Mouse (Mus musculus): ENCODE measurements around the gene Slc18b1.
"Not testable (repeated sequence)": the region's sequence is repeated elsewhere in the genome, so short reads cannot be mapped to it uniquely, and the experiment has no call there.

The Slc18b1 gene

DNA sequence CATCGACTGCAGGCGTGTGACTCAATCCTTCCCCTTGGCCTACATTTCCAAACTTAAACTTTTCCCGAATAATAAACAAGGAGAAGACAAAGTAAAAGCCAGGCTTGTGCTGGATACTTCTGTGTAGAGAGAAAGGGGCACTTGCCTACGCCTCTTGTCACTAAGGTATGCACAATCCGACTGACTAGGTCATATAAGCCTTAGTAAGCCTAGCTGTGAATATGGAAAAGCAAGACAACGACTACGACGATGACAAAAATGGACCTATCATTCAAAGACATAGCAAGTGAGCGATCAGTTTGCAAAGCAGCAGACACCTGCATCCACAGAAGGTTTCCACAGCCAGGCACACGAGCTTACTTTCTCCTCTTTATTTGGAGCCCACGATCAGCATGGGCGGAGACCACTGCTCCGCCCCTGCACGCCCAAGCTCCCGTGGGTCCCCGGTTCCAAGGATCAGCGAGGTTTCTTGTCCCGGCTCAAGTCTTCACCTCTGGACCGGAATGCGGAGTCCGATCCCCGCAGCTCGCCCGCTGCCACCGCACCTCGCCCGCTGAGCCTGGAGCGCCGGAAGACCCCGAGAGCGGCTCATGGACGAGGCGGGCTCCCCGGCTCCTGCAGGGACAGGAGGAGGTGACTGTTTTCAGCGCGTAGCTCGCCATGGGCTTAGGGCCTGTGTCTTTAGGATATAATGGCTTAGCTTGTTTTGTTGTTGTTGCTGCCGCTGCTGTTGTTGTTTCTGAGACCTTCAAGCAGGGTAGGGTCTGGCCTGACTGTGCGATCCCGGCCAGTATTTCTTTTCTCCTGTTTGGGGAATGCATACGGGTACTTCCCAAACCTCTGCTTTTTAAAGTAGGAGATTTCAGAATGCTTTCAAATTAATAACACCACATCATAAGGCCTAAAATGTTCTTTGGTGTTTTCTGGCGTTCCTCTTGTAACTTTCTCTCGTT, at the start of gene Slc18b1:
Gene Slc18b1 (plus strand): TSS at position 436 of the 953 bp plus-strand sequence.
- peak; percentile 81 for DNase-seq (ENCODE audit: low spot score)

GRCm38 (mm10) chr10:23754166-23754565, 42.6 kb upstream of the Slc18b1 start:
- DNase-seq (ENCODE audit: low spot score) = peak; percentile 32

- no peak for DNase-seq (ENCODE audit: low spot score)
Observed at GRCm38 (mm10) chr10:23777288-23777945, 19.4 kb upstream of the Slc18b1 start.

- no peak for DNase-seq (ENCODE audit: low spot score)
Observed at GRCm38 (mm10) chr10:23780539-23781275, 16.1 kb upstream of the Slc18b1 start.

DNA sequence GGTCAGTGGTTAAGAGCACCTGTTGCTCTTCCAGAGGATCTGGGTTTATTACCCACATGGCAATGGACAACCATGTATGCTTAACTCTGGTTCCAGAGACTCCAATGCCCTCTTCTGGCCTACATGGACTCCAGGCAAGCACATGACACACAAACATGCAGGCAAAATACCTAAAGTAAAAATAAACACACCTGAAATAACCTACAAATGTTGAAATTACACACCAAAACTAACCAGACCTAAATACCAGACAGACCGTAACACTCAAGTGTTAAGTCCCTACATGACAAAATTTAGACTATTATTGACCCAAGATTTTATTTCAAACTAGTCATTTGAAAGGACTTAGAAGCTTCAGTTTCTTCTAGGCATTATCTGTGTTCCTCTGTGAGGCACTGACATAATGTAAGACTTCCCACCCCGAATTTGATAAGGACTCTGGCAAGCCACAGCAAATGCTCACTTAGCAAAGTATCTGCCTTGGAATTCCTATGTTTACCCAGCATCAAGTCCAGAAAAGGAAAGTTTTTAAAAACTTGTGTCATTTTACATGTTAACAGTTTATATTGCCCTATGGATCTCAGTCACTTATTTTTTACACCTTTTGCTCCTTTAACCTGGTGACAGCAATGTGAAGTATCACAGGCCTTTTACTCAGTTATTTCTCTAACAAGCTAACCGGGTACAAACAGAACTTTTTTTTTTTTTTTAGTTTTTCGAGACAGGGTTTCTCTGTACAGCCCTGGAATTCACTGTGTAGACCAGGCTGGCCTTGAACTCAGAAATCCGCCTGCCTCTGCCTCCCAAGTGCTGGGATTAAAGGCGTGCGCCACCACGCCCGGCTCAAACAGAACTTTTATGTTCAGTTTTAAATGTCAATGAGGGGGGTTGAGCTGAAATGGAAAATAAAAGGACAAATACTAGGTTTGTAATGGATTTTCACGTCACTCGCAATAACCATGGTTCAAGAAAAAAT, 14.7 kb upstream of the Slc18b1 start:
- DNase-seq (ENCODE audit: low spot score) = no peak

DNA sequence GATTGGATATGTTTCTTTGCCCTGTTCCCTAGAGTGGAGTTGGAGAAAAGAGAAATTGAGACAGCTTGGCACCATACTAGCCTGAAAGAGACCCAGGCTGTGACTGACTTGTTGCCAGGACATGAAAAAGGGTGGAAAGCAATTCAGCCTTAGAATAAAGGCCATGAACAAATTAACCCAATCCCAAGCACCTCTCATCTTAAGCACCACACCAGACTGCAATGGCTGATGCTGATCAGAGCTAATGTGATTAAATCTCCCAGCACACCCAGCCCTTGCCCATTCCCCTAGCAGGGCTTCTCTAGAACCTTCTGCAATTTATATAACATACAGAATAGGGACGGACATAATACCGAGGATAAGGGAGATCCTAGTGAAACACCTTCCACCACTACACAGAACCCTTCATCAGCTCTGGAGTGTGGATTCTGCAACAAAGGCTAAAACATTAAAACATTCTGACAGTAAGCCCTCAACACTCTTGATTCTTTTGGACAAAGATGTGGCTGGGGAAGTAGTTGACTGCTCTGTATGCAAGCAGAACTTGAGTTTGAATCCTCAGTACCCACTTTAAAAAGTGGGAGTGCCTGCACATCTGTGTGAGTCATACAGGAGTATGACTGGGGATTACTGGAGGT, 13.8 kb upstream of the Slc18b1 start:
- DNase-seq (ENCODE audit: low spot score) = peak; percentile 71

DNA sequence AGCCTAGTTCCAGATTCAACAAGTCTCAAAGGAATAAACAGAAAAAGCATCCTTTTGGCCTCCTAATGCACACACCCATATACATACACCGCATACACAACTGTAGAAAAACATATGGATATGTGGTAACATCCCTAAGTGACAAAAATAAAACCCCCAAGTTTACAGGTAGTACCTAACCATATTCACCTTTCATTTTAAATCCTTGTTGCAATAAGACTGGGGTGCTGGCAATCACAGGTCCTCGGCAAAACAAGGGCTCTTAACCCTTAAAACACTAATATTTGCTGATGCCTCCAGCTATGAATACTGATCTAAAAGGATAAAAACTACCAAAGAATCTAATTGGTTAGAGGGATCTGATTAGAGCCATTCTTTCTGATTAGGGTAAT, 13.3 kb upstream of the Slc18b1 start:
- no peak for DNase-seq (ENCODE audit: low spot score)

DNA sequence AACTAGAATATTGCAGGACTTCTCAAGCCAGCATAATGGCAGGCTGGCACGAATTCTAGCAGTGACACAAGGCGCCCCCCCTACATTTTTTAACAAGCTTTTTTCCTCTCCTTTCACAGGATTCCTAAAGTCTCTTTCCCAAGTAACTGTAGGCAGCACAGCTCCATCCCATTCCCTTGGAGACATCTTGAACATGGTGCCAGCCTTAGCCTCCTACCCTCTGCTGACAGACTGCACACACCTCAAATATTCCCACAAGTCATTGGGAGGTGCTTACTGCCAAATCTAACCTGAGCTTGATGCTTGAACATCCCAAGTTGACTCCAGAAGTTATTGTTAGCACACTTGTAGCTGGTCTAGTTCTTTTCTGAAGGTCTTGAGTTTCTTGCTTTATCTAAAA, 12.7 kb upstream of the Slc18b1 start:
- DNase-seq (ENCODE audit: low spot score) = no peak

DNA sequence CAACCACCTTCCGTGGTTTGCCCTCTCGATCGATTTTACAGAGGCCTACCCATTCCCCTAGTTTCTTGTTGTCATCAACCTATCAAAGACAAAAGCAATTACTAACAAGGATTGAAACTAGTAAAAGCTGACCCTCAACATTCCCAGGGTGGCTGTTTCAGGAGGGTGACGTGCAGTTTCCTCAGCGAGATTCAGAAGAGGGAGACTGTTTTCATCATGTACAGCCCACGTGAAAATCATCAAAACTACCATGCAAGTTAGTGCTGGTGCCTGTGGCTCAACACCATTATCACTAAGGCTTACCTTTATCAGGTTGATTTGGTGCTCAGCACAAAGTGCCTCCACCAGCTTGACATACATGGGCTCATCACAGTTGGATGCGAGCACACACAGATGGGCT, 11.2 kb upstream of the Slc18b1 start:
- not testable (repeated sequence) for DNase-seq (ENCODE audit: low spot score)

GRCm38 (mm10) chr10:23786040-23786439, 10.7 kb upstream of the Slc18b1 start:
- DNase-seq (ENCODE audit: low spot score) = no peak

- DNase-seq (ENCODE audit: low spot score) = peak; percentile 39
Observed at GRCm38 (mm10) chr10:23786631-23787038, 10.2 kb upstream of the Slc18b1 start.

DNA sequence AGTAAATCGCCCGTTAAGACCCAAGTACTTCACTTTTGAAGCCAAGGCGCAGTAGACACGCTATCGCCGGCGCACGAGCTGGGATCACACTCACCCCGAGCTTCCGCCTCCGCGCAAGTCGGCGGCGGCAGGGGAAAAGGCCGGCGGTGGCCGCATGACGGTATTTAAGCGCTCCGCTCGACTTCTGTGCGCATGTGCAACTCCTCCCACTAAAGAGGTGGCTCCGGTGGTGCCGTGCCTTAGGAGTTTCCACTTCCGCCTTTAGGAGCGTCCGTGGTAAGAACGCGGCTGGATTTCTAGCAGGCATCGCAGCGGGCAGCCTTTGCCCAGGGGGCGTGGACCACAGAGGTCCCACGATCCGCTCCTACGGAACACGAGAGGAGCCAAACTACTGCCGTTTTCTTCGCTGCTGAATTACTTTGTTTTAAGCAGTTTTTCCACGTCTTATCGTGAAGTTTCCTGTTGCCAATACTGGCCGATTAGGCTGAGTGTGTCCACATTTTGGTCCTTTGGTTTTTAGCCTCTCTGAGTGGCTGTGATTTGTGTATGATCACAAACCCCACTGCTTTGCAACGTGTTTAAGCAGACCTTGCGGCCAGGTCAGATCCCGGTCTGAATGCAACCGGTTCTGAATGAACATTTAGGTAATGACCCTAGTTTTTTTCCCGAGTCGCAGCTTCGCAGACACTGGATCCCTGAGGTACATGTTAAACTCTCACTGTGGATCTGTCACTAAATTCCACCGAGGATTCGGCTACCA, 9.5 kb upstream of the Slc18b1 start, which contains the start of gene Rps12:
Gene Rps12 (minus strand): TSS at position 214 of the 760 bp plus-strand sequence.
- DNase-seq (ENCODE audit: low spot score) = peak; percentile 99

DNA sequence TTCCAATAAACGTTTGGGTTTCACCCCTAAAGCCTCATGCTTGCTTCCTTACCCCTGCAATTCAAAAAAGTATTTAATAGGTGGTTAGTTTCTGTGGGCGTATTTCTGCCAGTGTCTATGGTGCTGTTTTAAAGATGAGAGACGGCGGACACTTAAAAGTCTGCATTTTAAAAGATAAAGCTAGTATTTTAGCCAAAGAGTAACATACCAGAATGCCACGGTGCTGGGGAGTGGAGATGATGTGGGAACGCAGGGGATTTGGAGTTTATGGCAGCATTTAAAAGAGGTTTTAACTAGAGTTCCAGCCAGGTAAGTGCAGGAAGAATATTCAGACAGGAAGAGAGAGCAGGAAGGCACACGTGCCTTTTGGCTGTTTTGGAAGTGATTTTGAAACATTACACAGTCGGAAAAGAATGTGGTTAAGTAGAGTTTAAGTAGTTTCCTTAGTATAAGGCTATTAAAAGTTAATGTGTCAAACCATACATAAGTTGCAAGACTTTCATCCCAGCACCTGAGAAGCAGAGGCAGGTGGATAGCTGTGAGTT, 8.7 kb upstream of the Slc18b1 start:
- no peak for DNase-seq (ENCODE audit: low spot score)

DNA sequence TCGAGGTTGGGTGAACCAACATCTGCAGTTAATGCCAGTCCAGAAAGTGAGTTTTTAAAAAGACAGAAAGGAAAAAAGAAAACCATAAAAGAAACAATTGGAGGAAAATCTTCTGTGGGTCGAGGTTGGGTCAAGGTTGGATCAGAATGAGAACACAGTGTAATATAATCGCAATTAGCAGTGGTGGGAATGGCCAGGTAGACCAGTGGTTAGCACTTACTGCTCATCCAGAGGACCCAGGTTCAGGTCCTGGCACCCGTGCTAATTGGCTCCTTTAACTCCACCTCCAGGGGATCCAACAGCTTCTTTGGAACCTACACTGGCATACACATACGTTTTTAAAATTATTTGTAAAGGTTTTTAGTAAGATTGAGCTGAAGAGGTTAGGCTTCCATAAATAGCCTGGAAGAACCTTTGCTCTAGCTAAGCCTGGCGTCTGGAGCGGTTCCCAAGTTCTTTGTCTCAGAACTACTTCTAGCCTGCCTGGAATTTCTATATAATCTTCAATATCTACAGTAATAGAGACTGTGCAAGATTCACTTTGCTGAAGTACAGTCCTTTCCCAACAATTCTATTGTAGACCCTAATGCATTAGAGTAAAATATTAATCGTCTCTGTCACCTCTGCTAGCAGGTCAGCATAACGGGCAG, 790 bp upstream of the Slc18b1 start:
- DNase-seq (ENCODE audit: low spot score) = peak; percentile 87

- DNase-seq (ENCODE audit: low spot score) = peak; percentile 62
Observed at GRCm38 (mm10) chr10:23797606-23798005, 820 bp downstream of the Slc18b1 start.

GRCm38 (mm10) chr10:23798142-23798541, 1.4 kb downstream of the Slc18b1 start:
- peak; percentile 75 for DNase-seq (ENCODE audit: low spot score)

GRCm38 (mm10) chr10:23799933-23800332, 3.1 kb downstream of the Slc18b1 start:
- no peak for DNase-seq (ENCODE audit: low spot score)

GRCm38 (mm10) chr10:23802911-23803310, 6.1 kb downstream of the Slc18b1 start:
- peak; percentile 70 for DNase-seq (ENCODE audit: low spot score)

DNA sequence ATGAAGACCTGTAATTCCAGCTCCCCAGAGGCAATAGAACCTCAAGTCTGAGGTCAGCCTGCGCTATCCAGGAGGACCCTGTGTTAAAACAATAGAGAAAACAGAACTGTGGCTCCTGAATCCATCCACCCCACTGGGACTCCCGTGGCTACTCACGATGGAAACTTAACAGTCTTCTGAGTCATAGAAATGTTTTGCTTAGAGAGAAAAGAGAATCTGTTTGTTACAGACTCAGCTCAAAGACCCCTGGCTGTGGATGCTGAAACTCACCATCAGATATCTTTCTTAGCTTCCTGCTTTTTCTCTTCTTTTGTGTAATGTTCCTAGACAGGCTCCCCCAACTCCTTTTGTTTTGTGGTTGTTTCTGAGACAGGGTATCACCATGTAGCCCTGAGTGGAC, 7.9 kb downstream of the Slc18b1 start:
- no peak for DNase-seq (ENCODE audit: low spot score)

Measured in adipocyte (in vitro differentiated cells).